Mouse (Mus musculus) ovary, postnatal 14 days (tissue): ENCODE results near the gene Eps8l1.
"Not testable (repeated sequence)": the region's sequence is repeated elsewhere in the genome, so short reads cannot be mapped to it uniquely, and the experiment has no call there.

Experiments used
- DNase-seq: peaks from one replicate; pipeline ENCODE4 v3.0.0; 2022; ENCODE audit warnings: low spot score

The Eps8l1 gene

DNA sequence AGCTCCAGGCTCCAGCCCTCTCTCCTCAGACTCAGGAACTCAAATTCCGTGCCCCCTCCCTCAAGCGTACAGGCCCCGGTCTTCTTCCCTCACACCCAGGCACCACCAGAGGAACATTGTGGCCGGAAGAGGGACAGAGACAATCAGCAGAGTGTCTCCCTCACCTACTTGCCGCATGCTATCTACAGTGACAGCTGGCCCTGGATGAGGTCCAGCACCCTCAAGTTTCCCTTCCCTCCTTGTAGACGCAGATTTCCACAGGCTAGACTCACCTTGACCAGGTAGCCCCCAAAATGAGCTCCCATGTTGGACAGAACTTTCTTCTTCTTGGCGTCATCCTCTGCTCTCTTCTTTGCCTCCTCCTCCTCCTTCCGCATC lies 48.3 kb downstream of the Eps8l1 start:
- DNase-seq, result no peak

DNA sequence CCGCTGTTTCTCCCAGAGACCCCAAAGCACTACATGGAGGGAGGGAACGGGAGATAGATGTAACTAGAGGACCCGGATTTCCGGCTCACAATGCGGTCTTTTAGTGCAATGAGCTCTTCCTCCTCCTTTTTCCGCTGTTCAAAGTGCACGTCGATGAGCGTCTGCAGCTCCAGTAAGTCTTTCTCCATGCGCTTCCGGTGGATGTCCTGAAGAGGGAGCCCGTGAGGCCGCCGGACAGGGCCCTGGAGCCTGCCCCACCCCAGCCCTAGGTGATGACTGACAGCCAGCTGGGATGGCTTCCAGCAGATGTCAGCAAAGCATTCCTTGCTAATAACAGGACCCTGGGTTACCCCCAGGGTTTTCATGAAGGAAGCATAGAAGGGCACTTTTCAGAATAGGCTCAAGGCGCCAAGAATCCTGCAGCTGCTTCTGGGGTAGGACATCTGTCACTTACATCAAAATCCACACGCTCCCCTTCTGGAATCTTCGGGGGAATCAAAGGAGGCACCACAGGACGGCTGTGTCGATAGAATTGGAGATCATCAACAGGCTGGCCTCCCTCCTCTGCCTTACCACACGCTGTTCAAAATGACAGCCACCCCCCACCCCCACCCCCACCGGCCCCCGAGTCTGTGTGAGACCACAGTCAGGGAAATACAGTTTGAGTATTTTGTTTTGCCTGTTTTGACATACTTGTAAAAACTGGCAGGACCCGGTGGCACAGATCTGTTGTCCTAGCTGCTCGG lies 49.6 kb downstream of the Eps8l1 start:
- peak; percentile 61 for DNase-seq

DNA sequence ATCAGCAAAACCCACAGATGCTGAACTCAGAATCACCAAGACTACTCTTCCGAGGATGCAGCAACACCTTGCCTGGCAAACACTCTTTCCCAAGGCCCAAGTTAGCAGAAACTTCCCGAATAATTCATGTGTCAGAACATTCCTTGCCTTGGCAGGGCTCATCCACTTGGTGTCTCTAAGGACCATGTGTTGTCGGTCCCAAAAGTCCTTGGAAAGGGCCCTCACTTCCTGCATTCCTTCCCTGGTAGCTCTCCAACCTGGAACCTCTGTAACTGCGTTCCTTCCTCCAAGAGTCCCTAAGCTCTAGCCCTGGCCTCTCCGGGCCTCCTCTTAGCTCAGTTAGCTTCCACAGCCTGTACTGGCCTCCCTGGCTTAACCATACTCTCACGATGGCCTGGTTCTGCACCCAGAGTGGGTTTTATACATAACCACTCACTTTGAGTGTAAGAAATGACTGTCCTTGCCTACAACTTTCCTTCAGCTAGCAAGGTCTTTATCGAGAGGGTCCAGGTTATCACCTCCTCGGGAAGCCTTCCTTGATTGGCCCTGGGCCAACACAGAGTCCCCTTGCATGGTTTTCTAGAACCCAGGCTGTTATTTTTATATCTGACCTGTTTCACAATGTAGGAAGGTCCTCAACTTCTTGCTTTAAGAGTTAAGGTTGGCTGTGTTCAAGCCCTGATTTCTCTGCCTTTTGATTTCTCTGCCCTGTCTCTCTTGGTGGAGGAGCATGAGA lies 51.2 kb downstream of the Eps8l1 start:
- DNase-seq, result no peak

GRCm38 (mm10) chr7:4513236-4513635 lies 52.8 kb downstream of the Eps8l1 start:
- peak; percentile 58 for DNase-seq

DNA sequence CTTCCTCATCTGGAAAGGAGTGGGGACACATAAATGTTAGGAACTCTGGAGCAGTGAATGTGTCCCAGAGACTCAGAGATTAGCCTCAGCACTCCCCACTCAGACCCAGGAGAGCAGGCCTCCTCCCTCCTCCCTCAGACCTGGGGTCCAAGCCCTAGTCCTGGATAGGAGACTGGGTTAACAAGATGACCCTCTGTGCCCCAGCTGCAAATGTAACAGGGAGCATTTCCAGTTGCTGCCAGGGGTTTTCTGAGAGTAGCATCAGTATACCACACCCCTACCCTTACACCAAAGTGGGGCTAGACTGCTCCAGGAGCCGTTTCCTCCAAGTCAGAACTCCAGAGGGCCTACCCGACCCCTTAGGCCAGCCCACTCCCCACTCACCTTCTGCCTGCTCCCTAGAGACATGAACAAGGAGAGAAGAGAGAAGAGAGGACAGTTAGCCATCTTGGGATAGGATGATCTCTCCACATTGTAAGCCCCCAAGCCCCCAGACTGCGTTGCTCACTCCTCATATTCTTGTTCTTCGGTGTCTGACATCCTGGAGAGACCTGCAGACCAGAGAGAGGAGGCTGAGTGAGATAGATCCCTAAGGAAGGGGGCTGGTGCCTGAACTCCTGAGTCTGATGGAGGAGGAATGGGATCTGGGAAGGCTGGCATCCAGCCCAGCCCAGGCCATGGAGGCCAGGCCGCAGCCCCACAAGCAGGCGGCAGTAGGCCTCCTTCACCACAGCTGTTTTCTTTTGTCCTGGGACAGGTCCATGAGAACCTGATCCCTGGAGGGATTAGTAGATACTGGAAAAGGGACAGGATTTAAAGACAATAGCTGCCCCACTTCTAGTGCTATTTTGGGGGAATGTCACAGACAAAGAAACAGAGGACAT lies 53.6 kb downstream of the Eps8l1 start:
- DNase-seq, result no peak

- no peak for DNase-seq
Measured at GRCm38 (mm10) chr7:4515853-4516252, 55.4 kb downstream of the Eps8l1 start.

DNA sequence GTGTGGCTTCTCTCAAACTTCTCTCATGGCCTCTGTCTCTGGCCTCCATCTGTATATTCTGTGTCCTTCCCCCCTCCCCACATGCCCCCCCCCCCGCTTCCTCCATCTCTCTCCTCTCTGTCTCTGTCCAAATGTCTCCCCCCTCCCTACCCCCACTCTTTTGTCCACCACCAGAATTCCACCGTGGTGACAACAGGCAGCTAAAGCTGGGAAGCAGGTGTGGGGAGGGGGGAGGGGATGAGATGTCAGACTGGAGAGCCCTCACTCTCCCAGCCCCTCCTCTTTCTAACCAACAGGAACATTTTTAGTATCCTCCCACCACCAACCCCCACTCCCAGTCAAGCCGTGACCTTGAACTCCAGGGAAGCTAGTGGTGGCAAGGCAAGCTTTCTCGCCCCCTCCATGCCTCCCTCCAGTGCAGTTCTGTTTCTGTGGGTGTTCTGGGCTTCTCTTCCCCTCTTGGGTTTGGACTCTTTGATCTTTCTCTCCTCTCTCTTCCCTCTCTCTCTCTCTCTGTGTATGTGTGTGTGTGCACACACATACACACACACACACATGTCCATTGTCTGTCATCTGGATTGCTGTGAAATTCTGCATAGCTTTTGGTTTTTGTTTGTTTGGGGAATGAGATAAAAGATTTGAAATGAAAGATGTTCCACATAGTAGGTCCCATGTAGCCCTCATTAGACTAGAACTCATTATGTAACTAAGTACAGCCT lies 56.0 kb downstream of the Eps8l1 start, which contains the start of gene Tnnt1:
TSS of gene Tnnt1 (minus strand) at position 51 of the 719 bp plus-strand sequence.
- DNase-seq, result no peak

DNA sequence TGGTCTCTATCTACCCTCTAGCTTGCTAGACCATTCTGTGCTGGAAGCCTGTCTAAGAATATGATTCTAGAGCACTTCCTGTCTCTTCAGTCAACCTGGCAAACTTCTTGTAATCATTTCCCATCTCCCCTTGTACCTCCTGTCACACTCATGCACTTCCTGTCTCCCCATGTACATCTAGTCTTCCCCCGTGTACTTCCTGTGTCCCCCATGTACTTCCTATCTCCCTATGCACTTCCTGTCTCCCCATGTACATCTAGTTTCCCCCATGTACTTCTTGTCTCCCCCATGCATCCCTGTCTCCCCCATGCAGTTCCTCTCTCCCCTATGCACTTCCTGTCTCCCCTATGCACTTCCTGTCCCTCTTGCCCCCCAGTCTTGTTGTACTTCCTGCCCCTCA lies 58.0 kb downstream of the Eps8l1 start:
- no peak for DNase-seq

GRCm38 (mm10) chr7:4521231-4522003 lies 60.9 kb downstream of the Eps8l1 start:
- no peak for DNase-seq

DNA sequence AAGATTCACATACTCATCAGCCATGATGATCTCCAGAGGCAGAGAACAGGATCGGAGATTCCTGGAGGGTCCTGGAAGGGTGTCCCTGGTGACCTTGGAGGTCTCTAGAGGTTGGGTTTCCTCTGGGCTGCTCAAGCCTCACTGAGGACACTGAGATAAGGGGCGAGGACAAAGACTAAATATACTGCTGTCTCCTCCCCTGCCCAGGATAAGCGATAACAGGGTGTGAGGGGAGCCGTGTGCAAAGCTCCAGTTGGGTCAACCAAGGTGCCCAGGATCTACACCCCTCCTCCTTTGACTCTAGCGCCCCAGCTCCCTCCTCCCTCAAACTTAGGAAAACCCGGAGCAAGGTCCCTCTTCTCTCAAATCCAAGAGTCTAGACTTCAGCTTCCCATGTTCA lies 61.8 kb downstream of the Eps8l1 start:
- DNase-seq, result no peak

GRCm38 (mm10) chr7:4523205-4524130 lies 63.0 kb downstream of the Eps8l1 start:
- no peak for DNase-seq

GRCm38 (mm10) chr7:4524212-4524922 lies 63.9 kb downstream of the Eps8l1 start, which contains the start of gene Tnni3:
Gene Tnni3, minus strand, starts transcription at chr7:4524229.
- DNase-seq, result not testable (repeated sequence)

- DNase-seq, result peak; percentile 75
Measured at GRCm38 (mm10) chr7:4526341-4527301, 66.1 kb downstream of the Eps8l1 start.

GRCm38 (mm10) chr7:4527302-4527689 lies 66.8 kb downstream of the Eps8l1 start:
- DNase-seq, result no peak
